Mouse (Mus musculus): ENCODE results near the gene Dop1b. TPM values are rescaled to one million over a fixed set of nuclear protein-coding genes. Genes with fewer than 3 reads are reported as not detected.

Dop1b gene
- polyA plus RNA-seq, 1 experiment, result 102 TPM

GRCm38 (mm10) chr16:93826909-93827308 is 115.2 kb downstream of the Dop1b start:
- no peak for DNase-seq
- 92% methylated on average over 6 of the region's 6 CpGs for WGBS
- TF ChIP-seq POLR2A (IDR thresholded peaks at IDR 0.05; ENCODE audit: borderline replicate concordance, insufficient read depth, low read length), result no peak
- TF ChIP-seq CTCF (IDR thresholded peaks at IDR 0.05; ENCODE audit: borderline replicate concordance, insufficient read depth, low read depth, low read length), result no peak

GRCm38 (mm10) chr16:93829526-93829925 is 117.8 kb downstream of the Dop1b start:
- H3K4me3 ChIP-seq (replicated peaks; ENCODE audit: insufficient read depth, low read depth, low read length), result no peak overlapping the region
- no peaks in the 10 kb centered on the region for H3K4me1 ChIP-seq (ENCODE audit: control insufficient read depth, insufficient read depth, low read length)
- H3K27ac ChIP-seq (ENCODE audit: insufficient read depth, low read length), result no peak overlapping the region
- TF ChIP-seq CTCF (IDR thresholded peaks at IDR 0.05; ENCODE audit: borderline replicate concordance, insufficient read depth, low read depth, low read length) (no peak), POLR2A (IDR thresholded peaks at IDR 0.05; ENCODE audit: borderline replicate concordance, insufficient read depth, low read length) (no peak)
- H3K27me3 ChIP-seq (ENCODE audit: control insufficient read depth, insufficient read depth, low read length), result no peaks in the 10 kb centered on the region
- no peak for DNase-seq
- WGBS, result 94% methylated on average over 15 of the region's 15 CpGs

More at GRCm38 (mm10) chr16:93826909-93827308, 115.2 kb downstream of the Dop1b start:
- Histone ChIP-seq H3K4me1 (ENCODE audit: control insufficient read depth, insufficient read depth, low read length) (no peaks in the 10 kb centered on the region), H3K4me3 (replicated peaks; ENCODE audit: insufficient read depth, low read depth, low read length) (no peak overlapping the region), H3K27me3 (ENCODE audit: control insufficient read depth, insufficient read depth, low read length) (no peaks in the 10 kb centered on the region), H3K27ac (ENCODE audit: insufficient read depth, low read length) (no peak overlapping the region)

- H3K4me1 ChIP-seq (ENCODE audit: control insufficient read depth, insufficient read depth, low read length), result no peaks in the 10 kb centered on the region
- TF ChIP-seq CTCF (IDR thresholded peaks at IDR 0.05; ENCODE audit: borderline replicate concordance, insufficient read depth, low read depth, low read length), result no peak
- no peak for TF ChIP-seq POLR2A (IDR thresholded peaks at IDR 0.05; ENCODE audit: borderline replicate concordance, insufficient read depth, low read length)
- H3K4me3 ChIP-seq (replicated peaks; ENCODE audit: insufficient read depth, low read depth, low read length), result no peak overlapping the region
- 93% methylated on average over 9 of the region's 9 CpGs for WGBS
- no peaks in the 10 kb centered on the region for H3K27me3 ChIP-seq (ENCODE audit: control insufficient read depth, insufficient read depth, low read length)
- no peak overlapping the region for H3K27ac ChIP-seq (ENCODE audit: insufficient read depth, low read length)
- no peak for DNase-seq
Measured at GRCm38 (mm10) chr16:93830071-93830470, 118.4 kb downstream of the Dop1b start.

DNA sequence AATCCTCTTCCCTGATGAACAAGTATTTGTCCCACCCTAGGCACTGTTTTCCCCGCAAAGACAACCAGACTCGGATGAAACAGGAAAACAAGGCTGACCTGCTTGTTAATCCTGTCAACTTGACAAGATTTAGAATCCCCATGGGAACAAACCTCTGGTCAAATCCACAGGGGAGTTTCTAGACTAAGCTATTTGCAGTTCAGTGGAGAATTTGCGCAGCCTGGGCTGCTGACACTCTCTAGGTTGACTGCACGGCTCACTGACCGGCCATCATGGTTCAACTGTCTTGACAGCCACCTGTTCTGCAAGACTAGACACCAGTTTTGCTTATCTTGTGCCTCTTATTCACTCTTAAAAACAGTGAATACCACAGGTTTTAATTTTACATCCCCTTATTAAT is 119.2 kb downstream of the Dop1b start:
- no peak for DNase-seq
- H3K4me3 ChIP-seq (replicated peaks; ENCODE audit: insufficient read depth, low read depth, low read length), result no peak overlapping the region
- TF ChIP-seq CTCF (IDR thresholded peaks at IDR 0.05; ENCODE audit: borderline replicate concordance, insufficient read depth, low read depth, low read length), result no peak
- TF ChIP-seq POLR2A (IDR thresholded peaks at IDR 0.05; ENCODE audit: borderline replicate concordance, insufficient read depth, low read length), result no peak
- no peaks in the 10 kb centered on the region for H3K27me3 ChIP-seq (ENCODE audit: control insufficient read depth, insufficient read depth, low read length)
- WGBS, result 44% methylated on average over 5 of the region's 5 CpGs
- H3K4me1 ChIP-seq (ENCODE audit: control insufficient read depth, insufficient read depth, low read length), result no peaks in the 10 kb centered on the region
- H3K27ac ChIP-seq (ENCODE audit: insufficient read depth, low read length), result no peak overlapping the region

DNA sequence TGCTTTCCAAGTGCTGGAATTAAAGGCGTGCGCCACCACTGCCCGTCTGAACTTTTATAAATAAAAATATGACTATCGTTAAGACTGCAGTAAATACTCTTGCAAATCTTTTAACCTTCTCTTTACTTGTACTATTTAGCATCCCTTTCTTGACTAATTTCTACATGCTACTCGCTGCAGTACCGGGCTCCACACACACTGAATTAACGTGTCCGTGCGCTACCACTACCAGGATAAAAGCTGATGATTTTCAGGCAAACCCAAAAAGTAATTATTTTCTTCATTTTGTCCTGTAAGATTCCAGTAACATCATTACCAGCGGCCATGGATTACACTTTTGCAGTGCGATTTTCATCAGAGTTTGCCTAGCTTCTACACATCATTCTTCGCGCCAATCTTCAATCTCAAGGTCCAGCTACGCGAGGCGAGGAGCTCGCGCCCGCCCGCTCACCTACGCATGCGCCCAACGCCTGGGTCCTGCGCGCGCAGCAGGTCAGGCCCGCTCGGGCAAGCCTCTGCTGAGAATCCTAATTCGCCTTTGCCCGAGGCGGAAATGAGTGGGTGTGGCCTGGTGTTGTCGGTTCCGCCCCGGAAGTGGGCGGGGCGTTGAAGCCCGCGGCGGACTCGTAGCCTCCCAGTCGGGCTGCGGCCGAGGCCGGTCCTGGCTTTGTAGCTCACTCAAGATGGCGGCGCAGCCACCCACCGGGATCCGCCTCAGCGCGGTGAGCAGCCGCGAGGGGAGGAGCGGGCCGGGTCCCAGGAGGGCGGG is 120.1 kb downstream of the Dop1b start, which contains the start of gene Morc3:
Morc3 (plus strand) TSS at position 495 of the 769 bp plus-strand sequence.
- TF ChIP-seq CTCF (IDR thresholded peaks at IDR 0.05; ENCODE audit: borderline replicate concordance, insufficient read depth, low read depth, low read length), result no peak
- peak; percentile 89 for TF ChIP-seq POLR2A (IDR thresholded peaks at IDR 0.05; ENCODE audit: borderline replicate concordance, insufficient read depth, low read length)
- WGBS, result 12% methylated on average over 54 of the region's 55 CpGs
- H3K27ac ChIP-seq (ENCODE audit: insufficient read depth, low read length), result peak within 1 kb of the TSS; percentile 27

DNA sequence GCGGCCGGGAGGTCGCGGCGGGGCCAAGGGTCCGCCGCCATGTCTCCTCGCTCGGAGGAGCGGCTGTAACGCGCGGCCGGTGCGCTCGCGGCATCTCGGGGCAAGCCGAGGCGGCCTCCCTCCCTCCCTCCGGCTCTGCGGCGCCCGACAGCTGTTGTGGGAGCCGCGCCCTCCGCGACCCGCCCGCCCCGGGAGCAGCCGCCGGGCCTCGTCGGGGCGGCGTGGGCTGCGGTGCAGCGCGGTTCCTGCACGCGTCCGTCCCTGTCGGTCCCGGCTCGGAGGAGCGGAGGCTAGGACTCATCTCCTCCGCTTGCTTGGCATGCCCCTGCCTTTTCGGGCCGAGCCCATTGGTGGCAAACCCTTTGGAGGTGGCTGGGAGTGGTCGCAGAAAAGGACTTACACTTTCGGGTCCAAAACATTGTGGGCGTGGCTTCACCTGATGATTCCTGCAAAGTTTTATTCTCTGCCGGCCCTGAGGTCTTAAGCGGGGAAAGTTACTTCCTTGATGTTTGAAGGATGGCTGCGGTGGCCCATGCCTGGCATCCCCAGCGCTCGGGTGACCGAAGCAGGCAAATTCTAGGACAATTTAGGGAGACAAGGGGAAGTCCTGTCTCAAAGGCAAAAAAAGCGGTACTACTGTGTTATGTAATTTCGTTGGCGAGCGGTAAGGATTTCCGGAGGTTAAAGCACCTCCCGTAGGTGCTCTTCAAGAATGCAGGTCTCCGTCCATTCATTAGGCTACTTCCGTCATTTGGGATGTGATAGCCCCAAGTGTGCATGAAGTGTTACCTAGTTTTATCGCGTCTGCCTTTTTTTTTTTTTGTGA is 121.0 kb downstream of the Dop1b start:
- under 1% methylated on average over 67 of the region's 69 CpGs for WGBS
- Histone ChIP-seq H3K4me3 (replicated peaks; ENCODE audit: insufficient read depth, low read depth, low read length) (peak overlapping the region; percentile 57), H3K27ac (ENCODE audit: insufficient read depth, low read length) (peak overlapping the region; percentile 27), H3K4me1 (ENCODE audit: control insufficient read depth, insufficient read depth, low read length) (no peaks in the 10 kb centered on the region), H3K27me3 (ENCODE audit: control insufficient read depth, insufficient read depth, low read length) (no peaks in the 10 kb centered on the region)
- DNase-seq, result peak in 1 of 2 experiments; percentile 68
- TF ChIP-seq POLR2A (IDR thresholded peaks at IDR 0.05; ENCODE audit: borderline replicate concordance, insufficient read depth, low read length), result no peak
- no peak for TF ChIP-seq CTCF (IDR thresholded peaks at IDR 0.05; ENCODE audit: borderline replicate concordance, insufficient read depth, low read depth, low read length)

More for the DNA sequence above, 120.1 kb downstream of the Dop1b start, which contains the start of gene Morc3:
- no peaks in the 10 kb centered on the region for H3K4me1 ChIP-seq (ENCODE audit: control insufficient read depth, insufficient read depth, low read length)
- H3K4me3 ChIP-seq (replicated peaks; ENCODE audit: insufficient read depth, low read depth, low read length), result peak within 1 kb of the TSS; percentile 57
- no peaks in the 10 kb centered on the region for H3K27me3 ChIP-seq (ENCODE audit: control insufficient read depth, insufficient read depth, low read length)
- peak; percentile 99 to 100 for DNase-seq

GRCm38 (mm10) chr16:93833551-93833950 is 121.8 kb downstream of the Dop1b start:
- DNase-seq, result peak; percentile 7 to 12
- 93% methylated on average over 6 of the region's 6 CpGs for WGBS
- H3K27ac ChIP-seq (ENCODE audit: insufficient read depth, low read length), result no peak overlapping the region
- TF ChIP-seq POLR2A (IDR thresholded peaks at IDR 0.05; ENCODE audit: borderline replicate concordance, insufficient read depth, low read length), result no peak
- no peak for TF ChIP-seq CTCF (IDR thresholded peaks at IDR 0.05; ENCODE audit: borderline replicate concordance, insufficient read depth, low read depth, low read length)
- no peak overlapping the region for H3K4me3 ChIP-seq (replicated peaks; ENCODE audit: insufficient read depth, low read depth, low read length)
- H3K27me3 ChIP-seq (ENCODE audit: control insufficient read depth, insufficient read depth, low read length), result no peaks in the 10 kb centered on the region
- no peaks in the 10 kb centered on the region for H3K4me1 ChIP-seq (ENCODE audit: control insufficient read depth, insufficient read depth, low read length)

Measured in cerebellum, adult 2 months (tissue).